Mouse (Mus musculus): ENCODE data around the gene Tenm4. TPM values are rescaled to one million over a fixed set of nuclear protein-coding genes. Genes with fewer than 3 reads are reported as not detected.

Gene Tenm4
- polyA plus RNA-seq, 1 experiment from 2014 or later, result 24.0 TPM

DNA sequence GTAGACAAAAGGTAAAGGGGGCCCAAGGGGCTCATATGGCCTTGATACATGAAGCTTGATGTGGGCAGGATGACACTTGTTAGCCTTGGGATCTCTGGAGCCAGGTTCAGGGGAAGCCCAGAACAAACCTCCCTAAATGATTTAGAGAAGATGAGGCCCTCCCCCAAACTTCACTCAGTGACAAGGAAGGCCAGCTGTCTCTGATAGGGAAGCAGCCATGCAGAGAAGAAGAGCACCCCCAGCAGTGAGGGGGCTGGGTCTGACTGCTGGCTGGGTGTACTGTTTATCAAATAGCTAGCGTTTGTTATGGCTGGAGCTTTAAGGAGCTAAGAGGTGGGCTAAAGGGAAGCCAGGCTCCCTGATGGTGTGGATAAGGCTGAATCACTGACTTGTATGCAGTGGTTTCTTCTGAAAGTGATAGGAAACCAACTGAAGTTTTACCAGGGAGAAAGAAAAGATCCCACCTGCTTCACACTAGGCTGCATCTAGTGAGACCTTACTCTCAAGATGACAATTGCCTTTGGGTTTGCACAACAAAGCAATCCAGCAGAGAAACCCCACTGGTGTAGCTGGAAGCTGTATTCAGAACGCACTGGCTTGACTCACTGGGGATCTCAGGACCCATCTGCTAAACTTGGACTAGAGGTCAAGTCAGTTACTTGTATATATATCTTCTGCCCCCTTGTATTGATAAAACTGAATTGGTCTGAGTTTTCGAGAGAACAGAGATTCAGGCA, 392.5 kb downstream of the Tenm4 start:
- H3K4me3 ChIP-seq (replicated peaks), result no peak overlapping the region
- 0 out of 2 replicates have a peak, but pooled peaks cover 4% of the 10 kb centered on the region for H3K4me1 ChIP-seq
- no peaks in the 10 kb centered on the region for H3K27me3 ChIP-seq (replicated peaks)
- no peaks in the 10 kb centered on the region for H3K9me3 ChIP-seq
- ATAC-seq (ENCODE audit: insufficient read depth, low FRiP score, low read depth), result no peak
- 47% methylated on average over 3 of the region's 3 CpGs for WGBS
- H3K27ac ChIP-seq, result no peak overlapping the region
- no peak overlapping the region for H3K4me2 ChIP-seq
- no peak overlapping the region for H3K9ac ChIP-seq
- no peaks in the 10 kb centered on the region for H3K36me3 ChIP-seq

DNA sequence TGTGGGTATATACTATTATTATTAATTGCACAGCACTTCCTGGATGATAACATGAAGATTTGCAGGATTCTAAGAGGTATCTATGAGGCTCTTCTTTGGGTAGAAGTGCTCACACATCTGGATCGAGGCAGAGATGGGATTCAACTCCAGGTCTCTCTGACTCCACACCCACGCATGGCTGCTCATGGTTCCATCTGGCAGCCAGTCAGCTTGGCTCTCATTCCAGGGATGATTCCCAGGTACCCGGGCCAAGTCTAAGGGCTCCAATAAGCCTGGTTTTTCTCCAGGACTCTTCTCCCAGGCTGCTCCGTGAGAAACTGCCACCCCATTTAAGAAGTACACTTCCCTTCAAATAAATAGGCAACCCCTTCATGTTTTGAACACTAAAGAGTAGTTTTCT, 394.8 kb downstream of the Tenm4 start:
- no peak overlapping the region for H3K9ac ChIP-seq
- H3K9me3 ChIP-seq, result no peaks in the 10 kb centered on the region
- no peaks in the 10 kb centered on the region for H3K27me3 ChIP-seq (replicated peaks)
- WGBS, result 58% methylated on average over 4 of the region's 4 CpGs
- 0 out of 2 replicates have a peak, but pooled peaks cover 4% of the 10 kb centered on the region for H3K4me1 ChIP-seq
- H3K36me3 ChIP-seq, result no peaks in the 10 kb centered on the region
- ATAC-seq (ENCODE audit: insufficient read depth, low FRiP score, low read depth), result no peak
- H3K4me3 ChIP-seq (replicated peaks), result no peak overlapping the region
- no peak overlapping the region for H3K4me2 ChIP-seq
- H3K27ac ChIP-seq, result no peak overlapping the region

DNA sequence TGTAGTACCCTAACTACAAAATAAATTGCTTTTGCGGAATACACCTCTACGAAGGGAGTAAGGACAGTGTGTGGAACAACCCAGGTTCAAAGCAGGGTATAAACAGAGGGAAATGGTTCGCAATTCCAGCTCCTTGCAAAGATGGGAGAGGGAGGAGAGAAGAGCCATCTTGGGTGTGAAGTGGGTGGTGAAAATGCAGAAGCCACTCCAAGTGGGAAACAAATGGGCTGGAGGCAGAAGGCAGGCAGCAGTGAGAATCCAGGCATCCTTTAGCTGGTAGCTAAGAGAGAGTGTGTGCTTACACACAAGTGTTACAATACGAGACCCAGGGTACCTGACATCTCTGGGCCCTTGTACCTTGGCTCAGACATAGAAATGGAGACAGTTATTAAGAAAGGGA, 395.2 kb downstream of the Tenm4 start:
- 72% methylated on average over 4 of the region's 4 CpGs for WGBS
- no peaks in the 10 kb centered on the region for H3K36me3 ChIP-seq
- no peak for ATAC-seq (ENCODE audit: insufficient read depth, low FRiP score, low read depth)

DNA sequence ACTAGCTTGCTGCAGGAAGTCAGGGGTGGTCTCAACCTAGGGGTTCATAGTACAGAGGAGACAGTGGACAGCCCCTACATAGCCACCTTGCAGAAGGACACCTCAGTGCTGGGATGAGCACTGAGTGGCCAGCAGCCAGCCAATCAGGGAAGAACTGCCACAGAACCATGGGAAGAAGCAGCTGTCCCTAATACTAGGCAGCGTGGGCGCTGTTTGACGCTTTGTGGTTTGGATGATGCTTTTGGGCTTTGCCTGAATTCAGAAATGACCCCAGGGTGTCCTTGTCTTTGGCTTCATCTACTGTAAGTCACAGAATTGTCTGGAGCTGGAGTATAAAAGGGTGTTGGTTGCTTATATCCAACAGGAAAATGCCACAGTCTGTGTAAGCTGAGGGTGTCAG, 397.0 kb downstream of the Tenm4 start:
- Histone ChIP-seq H3K36me3 (no peaks in the 10 kb centered on the region), H3K9ac (no peak overlapping the region), H3K27me3 (replicated peaks) (no peaks in the 10 kb centered on the region), H3K4me1 (0 out of 2 replicates have a peak, but pooled peaks cover 4% of the 10 kb centered on the region), H3K9me3 (no peaks in the 10 kb centered on the region), H3K4me3 (replicated peaks) (no peak overlapping the region), H3K4me2 (no peak overlapping the region), H3K27ac (no peak overlapping the region)
- no peak for ATAC-seq (ENCODE audit: insufficient read depth, low FRiP score, low read depth)
- WGBS, result 85% methylated on average over 3 of the region's 3 CpGs

More for the DNA sequence above, 395.2 kb downstream of the Tenm4 start:
- Histone ChIP-seq H3K27me3 (replicated peaks) (no peaks in the 10 kb centered on the region), H3K9me3 (no peaks in the 10 kb centered on the region), H3K4me2 (no peak overlapping the region), H3K27ac (no peak overlapping the region), H3K9ac (no peak overlapping the region), H3K4me3 (replicated peaks) (no peak overlapping the region), H3K4me1 (0 out of 2 replicates have a peak, but pooled peaks cover 4% of the 10 kb centered on the region)

DNA sequence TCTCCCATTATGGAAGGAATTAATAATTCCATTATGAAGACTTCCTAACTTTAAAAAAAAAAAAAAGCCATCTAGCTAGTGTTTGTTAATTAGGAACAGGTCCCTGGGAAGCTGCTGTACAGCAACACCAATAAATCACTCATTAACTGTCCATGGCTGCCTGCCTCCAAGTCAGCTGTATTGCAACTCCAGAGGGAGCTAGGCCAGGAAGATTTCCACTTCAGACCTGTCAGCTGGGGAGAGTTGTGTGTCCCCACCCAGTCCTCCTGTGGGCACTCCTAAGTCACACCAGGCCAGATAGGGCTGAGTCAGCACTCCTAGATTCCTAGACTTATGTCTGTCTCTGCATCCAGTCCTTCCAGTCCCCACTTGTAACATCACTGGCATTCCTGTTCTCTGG, 399.9 kb downstream of the Tenm4 start:
- no peaks in the 10 kb centered on the region for H3K36me3 ChIP-seq
- H3K9ac ChIP-seq, result no peak overlapping the region
- no peak overlapping the region for H3K27ac ChIP-seq
- H3K4me2 ChIP-seq, result no peak overlapping the region
- ATAC-seq (ENCODE audit: insufficient read depth, low FRiP score, low read depth), result no peak
- H3K4me3 ChIP-seq (replicated peaks), result no peak overlapping the region
- no peaks in the 10 kb centered on the region for H3K27me3 ChIP-seq (replicated peaks)
- no peaks in the 10 kb centered on the region for H3K9me3 ChIP-seq
- H3K4me1 ChIP-seq, result peaks cover 9% of the 10 kb centered on the region; the same call in 1 of the 2 replicates

DNA sequence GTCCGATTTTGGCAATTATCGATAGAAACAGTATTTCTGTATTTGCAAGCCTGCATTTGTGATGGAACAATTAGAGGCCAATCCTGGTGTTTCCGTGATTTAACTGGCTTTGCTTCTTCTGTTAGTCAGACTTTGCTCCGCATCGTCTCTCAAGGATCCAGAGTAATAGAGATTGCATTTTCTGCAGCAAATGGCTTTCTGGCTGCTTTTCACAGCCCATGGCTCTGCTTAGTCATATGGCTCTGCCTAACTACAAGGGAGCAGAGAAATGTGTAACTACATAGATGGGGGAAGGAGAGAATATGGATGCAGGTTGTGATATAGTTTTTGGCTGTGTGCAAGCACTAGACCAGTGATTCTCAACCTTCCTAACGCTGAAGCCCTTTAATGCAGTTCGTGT, 401.9 kb downstream of the Tenm4 start:
- no peaks in the 10 kb centered on the region for H3K9me3 ChIP-seq
- ATAC-seq (ENCODE audit: insufficient read depth, low FRiP score, low read depth), result no peak
- H3K4me3 ChIP-seq (replicated peaks), result no peak overlapping the region
- H3K4me2 ChIP-seq, result no peak overlapping the region
- peaks cover 9% of the 10 kb centered on the region; the same call in 1 of the 2 replicates for H3K4me1 ChIP-seq
- H3K27me3 ChIP-seq (replicated peaks), result no peaks in the 10 kb centered on the region
- no peaks in the 10 kb centered on the region for H3K36me3 ChIP-seq
- 93% methylated on average over 7 of the region's 7 CpGs for WGBS
- no peak overlapping the region for H3K27ac ChIP-seq
- H3K9ac ChIP-seq, result no peak overlapping the region

DNA sequence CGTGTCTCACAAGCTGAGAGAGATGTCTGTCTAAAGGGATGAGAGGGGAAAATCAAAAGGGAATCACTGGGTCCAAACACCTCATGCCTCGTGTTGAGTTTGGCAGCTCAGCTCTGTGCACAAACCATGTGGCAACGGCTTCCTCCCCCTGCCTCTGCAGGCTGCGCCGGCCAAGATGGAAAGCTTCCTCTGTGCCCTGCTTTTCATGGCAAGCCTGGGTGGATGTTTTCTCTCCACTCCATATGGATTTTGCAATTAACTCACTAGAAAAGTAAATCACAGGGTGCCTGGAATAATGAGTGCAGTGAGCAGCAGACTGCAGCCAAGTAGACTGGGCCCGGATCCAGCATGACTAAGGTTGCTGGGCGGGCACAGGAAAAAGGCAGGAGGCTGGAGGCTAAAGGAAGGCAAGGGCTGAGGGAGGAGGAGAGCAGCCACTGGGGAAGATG, 404.2 kb downstream of the Tenm4 start:
- WGBS, result 31% methylated on average over 7 of the region's 7 CpGs
- Histone ChIP-seq H3K9ac (no peak overlapping the region), H3K27ac (no peak overlapping the region), H3K4me2 (no peak overlapping the region), H3K36me3 (no peaks in the 10 kb centered on the region), H3K4me3 (replicated peaks) (no peak overlapping the region), H3K27me3 (replicated peaks) (no peaks in the 10 kb centered on the region), H3K9me3 (no peaks in the 10 kb centered on the region), H3K4me1 (peaks cover 9% of the 10 kb centered on the region; the same call in 1 of the 2 replicates)
- ATAC-seq (ENCODE audit: insufficient read depth, low FRiP score, low read depth), result peak; percentile 75

DNA sequence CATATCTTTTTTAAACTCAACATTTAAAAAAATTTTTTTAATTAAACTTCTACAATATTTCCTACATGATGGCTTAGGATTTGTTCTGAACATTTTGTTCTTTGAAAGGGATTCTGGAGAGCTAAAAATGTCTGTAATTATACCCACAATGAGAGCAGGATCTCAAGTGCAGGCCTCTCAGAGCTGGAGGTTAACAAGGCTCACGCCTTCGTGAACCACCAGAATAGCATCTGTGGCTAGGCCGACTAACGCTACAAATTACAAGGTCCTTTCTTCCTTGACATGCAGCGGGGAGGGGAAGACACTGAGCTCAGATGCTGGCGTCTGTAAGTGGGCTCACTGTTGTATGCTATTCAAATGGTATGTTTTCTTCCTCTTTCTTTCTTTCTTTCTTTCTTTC, 411.7 kb downstream of the Tenm4 start:
- H3K36me3 ChIP-seq, result no peaks in the 10 kb centered on the region
- no peaks in the 10 kb centered on the region for H3K9me3 ChIP-seq
- H3K4me2 ChIP-seq, result no peak overlapping the region
- ATAC-seq (ENCODE audit: insufficient read depth, low FRiP score, low read depth), result no peak
- no peaks in the 10 kb centered on the region for H3K4me1 ChIP-seq
- H3K9ac ChIP-seq, result no peak overlapping the region
- WGBS, result 74% methylated on average over 6 of the region's 6 CpGs
- no peak overlapping the region for H3K27ac ChIP-seq
- H3K27me3 ChIP-seq (replicated peaks), result no peaks in the 10 kb centered on the region
- H3K4me3 ChIP-seq (replicated peaks), result no peak overlapping the region

DNA sequence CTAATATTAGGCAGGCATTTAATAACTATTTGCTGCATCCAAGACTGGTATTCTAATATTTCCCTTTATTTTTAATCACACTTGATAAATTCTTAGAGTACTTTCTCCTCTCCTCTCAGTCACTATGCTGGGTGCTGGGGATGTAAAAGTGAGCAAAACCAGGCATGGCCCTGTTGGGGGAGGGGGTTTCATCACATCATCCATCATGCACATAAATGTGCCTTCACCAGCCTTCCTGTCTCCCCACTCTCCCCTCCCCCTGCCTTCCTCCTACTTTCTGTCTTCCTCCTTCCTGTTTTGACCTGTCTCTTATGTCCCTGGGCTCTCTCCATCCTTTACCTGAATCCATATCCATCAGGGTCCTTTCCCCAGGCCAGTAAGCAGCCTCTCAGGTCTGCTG, 416.4 kb downstream of the Tenm4 start:
- no peak overlapping the region for H3K9ac ChIP-seq
- H3K9me3 ChIP-seq, result no peaks in the 10 kb centered on the region
- no peaks in the 10 kb centered on the region for H3K4me1 ChIP-seq
- no peak for ATAC-seq (ENCODE audit: insufficient read depth, low FRiP score, low read depth)
- H3K36me3 ChIP-seq, result no peaks in the 10 kb centered on the region
- no peaks in the 10 kb centered on the region for H3K27me3 ChIP-seq (replicated peaks)
- H3K4me3 ChIP-seq (replicated peaks), result no peak overlapping the region
- H3K27ac ChIP-seq, result no peak overlapping the region
- no peak overlapping the region for H3K4me2 ChIP-seq

DNA sequence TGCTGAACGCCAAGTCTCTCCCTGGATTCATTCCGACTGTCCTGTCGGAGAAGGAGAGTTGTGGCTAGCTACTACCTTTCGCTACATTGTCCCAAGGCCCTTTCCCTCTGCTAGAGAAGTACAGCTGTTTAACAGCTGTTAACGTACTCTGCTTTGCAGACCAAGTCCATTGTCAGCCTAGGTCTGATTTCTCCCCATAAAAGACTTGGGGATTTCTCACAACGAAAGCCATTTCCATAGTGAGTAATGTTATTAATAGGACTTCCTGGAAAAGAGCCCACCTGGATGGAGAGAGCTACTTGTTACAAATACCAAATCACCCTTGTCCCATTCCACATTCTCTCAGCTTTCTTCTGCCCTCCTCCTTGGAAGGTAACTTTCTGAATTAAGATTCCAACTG, 417.5 kb downstream of the Tenm4 start:
- Histone ChIP-seq H3K4me1 (no peaks in the 10 kb centered on the region), H3K9me3 (no peaks in the 10 kb centered on the region), H3K27ac (no peak overlapping the region), H3K4me3 (replicated peaks) (no peak overlapping the region), H3K9ac (no peak overlapping the region), H3K36me3 (no peaks in the 10 kb centered on the region), H3K27me3 (replicated peaks) (no peaks in the 10 kb centered on the region), H3K4me2 (no peak overlapping the region)
- ATAC-seq (ENCODE audit: insufficient read depth, low FRiP score, low read depth), result no peak
- 73% methylated on average over 6 of the region's 6 CpGs for WGBS

DNA sequence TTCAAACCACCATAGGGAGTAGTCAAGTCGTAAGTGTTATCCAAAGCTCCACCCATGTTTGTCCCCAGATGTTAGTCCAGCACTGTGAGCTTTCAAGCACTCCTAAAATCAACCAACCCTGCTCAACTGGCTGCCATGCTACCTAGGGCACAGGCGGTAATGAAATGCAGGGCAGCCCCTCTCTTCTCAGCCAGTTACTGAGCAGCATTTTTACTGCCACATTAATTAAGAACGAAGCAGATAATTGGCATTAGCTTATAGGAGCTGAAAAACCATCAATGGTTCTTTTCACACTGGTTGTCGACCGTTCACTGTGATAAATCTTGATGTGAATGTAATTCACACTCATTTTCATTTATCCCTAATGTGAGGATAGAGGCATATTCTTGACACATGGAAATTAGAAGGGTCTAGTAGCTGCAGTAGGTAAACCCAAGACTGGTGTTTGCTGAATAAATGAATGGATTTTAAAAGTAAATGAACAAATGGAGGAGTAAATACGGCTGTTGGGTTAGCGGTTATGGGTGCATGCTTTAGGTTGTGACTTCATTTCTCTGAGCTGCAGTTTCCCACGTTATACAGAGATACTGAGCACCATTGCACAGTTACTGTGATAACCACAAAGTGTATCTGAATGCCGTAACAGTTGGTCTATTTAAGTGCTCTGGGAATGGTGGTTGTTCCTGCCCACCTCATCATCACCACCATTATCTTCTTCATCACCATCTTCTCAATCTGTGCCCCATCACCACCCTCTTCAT, 424.7 kb downstream of the Tenm4 start:
- H3K36me3 ChIP-seq, result no peaks in the 10 kb centered on the region
- no peak overlapping the region for H3K9ac ChIP-seq
- H3K27ac ChIP-seq, result no peak overlapping the region
- H3K4me1 ChIP-seq, result no peaks in the 10 kb centered on the region
- H3K27me3 ChIP-seq (replicated peaks), result no peaks in the 10 kb centered on the region
- no peak overlapping the region for H3K4me2 ChIP-seq
- no peak for ATAC-seq (ENCODE audit: insufficient read depth, low FRiP score, low read depth)
- H3K4me3 ChIP-seq (replicated peaks), result no peak overlapping the region
- no peaks in the 10 kb centered on the region for H3K9me3 ChIP-seq
- 85% methylated on average over 9 of the region's 9 CpGs for WGBS

DNA sequence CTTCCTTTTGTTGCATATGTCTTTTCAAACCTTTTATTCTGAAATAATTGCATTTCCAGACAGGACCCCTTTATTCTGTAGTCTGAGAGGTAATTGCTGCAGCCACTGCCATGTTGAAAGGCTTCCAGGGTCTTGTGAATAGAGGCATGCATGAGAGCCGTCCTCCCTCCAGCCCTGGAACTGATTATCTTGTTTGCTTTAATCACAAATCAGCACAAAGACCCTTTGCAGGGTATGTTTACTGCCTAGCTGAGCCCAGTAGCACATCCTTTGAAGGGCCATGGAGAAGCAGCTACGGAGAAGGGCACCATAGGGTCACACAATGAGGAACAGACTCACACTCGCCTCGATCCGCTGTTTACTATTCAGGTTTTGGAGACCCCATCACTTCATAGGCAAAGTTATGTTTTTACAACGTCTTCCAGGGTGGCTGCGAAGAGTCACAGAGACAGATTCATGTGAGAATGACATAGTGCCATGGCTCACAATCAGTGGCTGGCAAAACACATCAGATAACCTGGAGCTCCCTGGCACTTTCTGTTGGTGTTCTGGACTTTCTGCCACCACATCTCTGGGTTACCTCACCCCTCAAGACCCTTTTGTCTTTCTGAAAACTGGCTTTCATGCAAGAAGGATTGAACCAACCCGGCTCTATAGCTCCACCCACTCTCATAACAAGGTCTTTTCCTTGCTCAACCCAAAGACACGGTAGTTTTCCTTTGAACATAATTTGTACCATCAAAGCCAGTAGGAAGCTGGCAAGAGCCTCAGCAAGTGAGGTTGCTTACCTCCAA, 425.6 kb downstream of the Tenm4 start:
- Histone ChIP-seq H3K4me2 (no peak overlapping the region), H3K9ac (no peak overlapping the region), H3K4me1 (no peaks in the 10 kb centered on the region), H3K9me3 (no peaks in the 10 kb centered on the region), H3K27ac (no peak overlapping the region), H3K36me3 (no peaks in the 10 kb centered on the region), H3K27me3 (replicated peaks) (no peaks in the 10 kb centered on the region), H3K4me3 (replicated peaks) (no peak overlapping the region)
- WGBS, result 51% methylated on average over 9 of the region's 9 CpGs
- no peak for ATAC-seq (ENCODE audit: insufficient read depth, low FRiP score, low read depth)

Data from stomach, embryonic 15.5 days (tissue).